ENCODE assay signal across 8 mouse cellular contexts in the genomic region with DNA sequence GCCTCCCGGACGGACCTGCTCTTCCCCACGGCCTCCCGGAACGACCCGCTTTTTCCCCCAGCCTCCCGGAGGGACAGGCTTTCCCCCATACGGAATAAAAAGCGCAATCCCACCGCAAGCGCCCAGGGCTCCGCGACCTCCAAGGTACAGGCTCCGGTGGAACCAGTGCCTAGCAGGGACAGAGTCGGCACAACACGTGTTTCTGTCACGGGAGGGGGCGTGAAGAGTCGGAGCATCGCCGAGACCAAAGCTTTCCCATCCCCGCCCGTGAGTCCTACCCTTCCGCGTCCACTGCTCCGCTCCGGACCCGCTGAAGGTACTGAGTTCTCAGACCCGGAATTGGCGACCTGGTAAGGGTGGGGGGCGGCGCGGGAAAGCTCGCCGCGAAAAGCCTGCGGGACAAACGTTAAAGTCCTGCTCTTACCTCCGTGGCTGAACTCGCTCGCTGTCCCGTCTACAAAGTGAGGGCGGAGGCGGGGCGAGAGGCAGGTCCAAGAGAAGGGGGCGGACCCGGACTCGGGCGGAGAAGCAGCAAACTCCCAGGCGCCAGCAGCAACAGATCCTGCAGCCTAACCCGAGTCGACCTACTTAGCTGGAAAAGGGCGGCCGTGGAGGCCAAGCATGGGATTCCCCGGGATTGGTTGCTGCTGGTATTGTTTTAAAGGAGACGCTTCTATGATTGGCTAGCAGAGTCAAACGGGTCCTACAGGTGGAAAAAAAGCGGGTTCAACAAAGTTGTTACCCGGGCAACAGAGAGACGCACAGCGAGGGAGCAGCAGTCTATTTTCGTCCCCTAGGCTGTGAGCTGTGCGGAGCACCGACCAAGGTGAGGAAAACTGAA. TPM values are rescaled to one million over a fixed set of nuclear protein-coding genes. Genes with fewer than 3 reads are reported as not detected.
DNase-seq lines count a peak whose midpoint lies in the region; ATAC-seq and TF ChIP-seq lines count a peak whose summit lies in the region.

A gene (minus strand): TSS at position 578 of the 841 bp plus-strand sequence.
A gene (plus strand): TSS at position 745 of the 841 bp plus-strand sequence.

- no peaks in the 10 kb centered on the region for H3K9me3 ChIP-seq in hindbrain, postnatal 0 days (ENCODE audit: low read length)
- H3K9me3 ChIP-seq in liver, embryonic 12.5 days (replicated peaks) = no peaks in the 10 kb centered on the region

- DNase-seq in right cerebral cortex, adult 18-20 months = peak; percentile 2
- DNase-seq in right cerebral cortex, postnatal 36 days (ENCODE audit: low spot score in 2 of 2) = no peak
- peak; percentile 31 to 52 for DNase-seq in cerebellum, postnatal 10 days
- peak; percentile 3 to 31 for DNase-seq in gastrocnemius, adult 8-10 months (ENCODE audit: low spot score in 2 of 2)
- peak; percentile 36 for DNase-seq in hindbrain, postnatal 0 days (ENCODE audit: low spot score)
- DNase-seq in naive thymus-derived CD4-positive, alpha-beta T cell, adult 2 months (ENCODE audit: low read depth) = peak; percentile 38
- peak; percentile 2 for DNase-seq in thymus, postnatal 25 days

- H3K36me3 ChIP-seq in hindbrain, postnatal 0 days (ENCODE audit: insufficient read depth, low read length) = no peaks in the 10 kb centered on the region
- H3K36me3 ChIP-seq in liver, embryonic 12.5 days = no peaks in the 10 kb centered on the region

- peak within 1 kb of the TSS; percentile 50 for H3K4me2 ChIP-seq in hindbrain, postnatal 0 days (ENCODE audit: low read depth, low read length)
- H3K4me2 ChIP-seq in liver, embryonic 12.5 days = peak within 1 kb of the TSS; percentile 64

- 35% methylated on average over 63 of the region's 64 CpGs for WGBS in hindbrain, postnatal 0 days
- 20% methylated on average over 64 of the region's 64 CpGs for WGBS in liver, embryonic 12.5 days (ENCODE audit: insufficient replicate concordance)

- peak within 1 kb of the TSS; percentile 34 for H3K4me3 ChIP-seq in hindbrain, postnatal 0 days (ENCODE audit: low read length)
- H3K4me3 ChIP-seq in liver, embryonic 12.5 days = peak within 1 kb of the TSS; percentile 48

- 0 out of 2 replicates have a peak, but pooled peaks cover 3% of the 10 kb centered on the region for H3K27me3 ChIP-seq in hindbrain, postnatal 0 days (ENCODE audit: insufficient read depth, low read length)
- peaks cover 30% of the 10 kb centered on the region for H3K27me3 ChIP-seq in liver, embryonic 12.5 days (replicated peaks)

- no peak within 1 kb of the TSS for H3K9ac ChIP-seq in hindbrain, postnatal 0 days (replicated peaks; ENCODE audit: low read length)
- H3K9ac ChIP-seq in liver, embryonic 12.5 days = no peak within 1 kb of the TSS

- no peak for TF ChIP-seq CTCF in hindbrain, postnatal 0 days (IDR thresholded peaks at IDR 0.05; ENCODE audit: low read depth)

- no peaks in the 10 kb centered on the region for H3K4me1 ChIP-seq in hindbrain, postnatal 0 days (ENCODE audit: insufficient read depth, low read length)
- no peaks in the 10 kb centered on the region for H3K4me1 ChIP-seq in liver, embryonic 12.5 days

- no peak within 1 kb of the TSS for H3K27ac ChIP-seq in hindbrain, postnatal 0 days
- H3K27ac ChIP-seq in liver, embryonic 12.5 days = no peak within 1 kb of the TSS

- ATAC-seq in hindbrain, postnatal 0 days = peak; percentile 88
- ATAC-seq in liver, embryonic 12.5 days = peak; percentile 63

RNA-seq across cellular contexts. Expression of the first gene that starts in this region (rescaled TPM):
- total RNA-seq in gastrocnemius, adult 8-10 months (2022) = not detected
- 0.78 TPM in 1 of 2 replicates, not detected in the other for total RNA-seq in hindbrain, postnatal 0 days (2014; rRNA removed)
- 1.1 and 1.4 TPM in 2 replicates for polyA plus RNA-seq in hindbrain, postnatal 0 days (2015; fragmentation: Nextera tagmentation; extraction: Ambion mirVana)
- 1.3 and 2.0 TPM in 2 replicates for polyA plus RNA-seq in liver, embryonic 12.5 days (2016; fragmentation: Nextera tagmentation; extraction: Ambion mirVana)

RNA-seq across cellular contexts. Expression of the second gene that starts in this region (rescaled TPM):
- total RNA-seq in gastrocnemius, adult 8-10 months (2022) = not detected
- total RNA-seq in hindbrain, postnatal 0 days (2014; rRNA removed) = not detected in 2 replicates
- not detected in 2 replicates for polyA plus RNA-seq in hindbrain, postnatal 0 days (2015; fragmentation: Nextera tagmentation; extraction: Ambion mirVana)
- polyA plus RNA-seq in liver, embryonic 12.5 days (2016; fragmentation: Nextera tagmentation; extraction: Ambion mirVana) = not detected in 2 replicates

Comparison
In these comparisons a context has a peak if more than half of its experiments do, and no peak if none do; other contexts are left out.
1. DNase-seq: peak in right cerebral cortex, adult 18-20 months (single experiment), cerebellum, postnatal 10 days (2 of 2), hindbrain, postnatal 0 days (single experiment), naive thymus-derived CD4-positive, alpha-beta T cell, adult 2 months (single experiment) and thymus, postnatal 25 days (single experiment); none in right cerebral cortex, postnatal 36 days (0 of 2).
2. Peak in DNase-seq in gastrocnemius, adult 8-10 months; RNA of the genes that start here not detected or under 1 TPM.